Mouse (Mus musculus): Measurements from ENCODE around the gene Slc8b1.

The Slc8b1 gene

DNA sequence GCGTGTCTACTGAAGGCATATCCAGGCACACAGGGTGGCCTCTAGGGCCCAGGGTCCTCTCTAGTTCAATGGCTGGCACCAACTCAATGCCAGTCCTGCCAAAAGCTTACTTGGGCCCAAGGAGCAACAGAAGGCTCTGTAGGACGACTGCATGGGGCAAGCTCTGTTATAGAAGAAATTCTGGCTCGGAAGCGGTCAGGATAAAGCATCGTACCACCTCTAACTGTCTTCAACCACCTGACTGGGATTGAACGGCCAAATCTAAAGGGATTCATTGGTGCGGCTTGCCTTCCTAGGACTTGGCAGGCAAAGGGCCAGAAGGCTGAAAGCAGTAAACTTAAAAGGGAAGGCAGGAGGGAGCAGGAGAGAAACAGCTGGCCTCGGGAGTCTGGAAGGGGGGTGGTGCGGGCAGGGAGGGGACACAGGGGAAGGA, 57.4 kb downstream of the Slc8b1 start:
- peak; percentile 70 for DNase-seq (ENCODE audit: low spot score)

DNA sequence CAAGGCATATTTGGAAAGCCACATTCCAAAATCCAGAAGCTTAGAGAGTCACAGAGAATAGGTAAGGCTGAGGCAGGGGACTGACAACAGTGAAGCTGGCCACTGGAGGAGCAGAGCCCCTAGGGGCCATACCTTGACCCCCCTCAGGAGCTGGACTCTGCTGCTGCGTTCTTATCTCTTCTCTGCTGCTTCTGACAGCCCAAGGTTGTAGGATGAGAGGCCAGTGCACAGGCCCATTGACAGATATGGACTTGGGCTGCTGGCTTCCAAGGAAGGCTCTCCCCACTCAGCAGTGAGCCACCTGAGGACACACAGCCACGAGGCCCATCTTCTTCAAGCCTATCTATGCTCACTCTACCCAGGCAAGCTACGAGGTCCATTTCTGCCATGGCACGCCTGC, 58.0 kb downstream of the Slc8b1 start:
- no peak for DNase-seq (ENCODE audit: low spot score)

DNA sequence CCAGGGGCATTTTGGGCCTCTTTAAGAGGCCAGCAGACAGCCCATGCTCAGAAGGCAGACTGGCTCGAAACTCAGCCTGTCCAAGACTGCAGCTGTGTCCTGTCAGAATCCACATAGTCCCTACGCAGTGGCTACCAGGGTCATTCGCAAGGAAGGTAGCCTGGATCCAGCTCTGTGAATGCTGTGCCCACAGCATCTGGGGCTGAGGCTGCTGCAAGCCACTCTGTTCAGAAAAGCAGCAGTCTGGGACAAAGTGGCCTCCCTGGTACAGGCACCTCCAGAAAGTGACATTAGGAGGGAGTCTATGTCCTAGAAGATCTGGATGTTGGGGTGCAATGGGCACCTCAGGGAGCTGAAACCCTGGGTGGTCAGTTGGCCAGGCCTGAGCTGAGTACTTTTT, 58.8 kb downstream of the Slc8b1 start:
- no peak for DNase-seq (ENCODE audit: low spot score)

DNA sequence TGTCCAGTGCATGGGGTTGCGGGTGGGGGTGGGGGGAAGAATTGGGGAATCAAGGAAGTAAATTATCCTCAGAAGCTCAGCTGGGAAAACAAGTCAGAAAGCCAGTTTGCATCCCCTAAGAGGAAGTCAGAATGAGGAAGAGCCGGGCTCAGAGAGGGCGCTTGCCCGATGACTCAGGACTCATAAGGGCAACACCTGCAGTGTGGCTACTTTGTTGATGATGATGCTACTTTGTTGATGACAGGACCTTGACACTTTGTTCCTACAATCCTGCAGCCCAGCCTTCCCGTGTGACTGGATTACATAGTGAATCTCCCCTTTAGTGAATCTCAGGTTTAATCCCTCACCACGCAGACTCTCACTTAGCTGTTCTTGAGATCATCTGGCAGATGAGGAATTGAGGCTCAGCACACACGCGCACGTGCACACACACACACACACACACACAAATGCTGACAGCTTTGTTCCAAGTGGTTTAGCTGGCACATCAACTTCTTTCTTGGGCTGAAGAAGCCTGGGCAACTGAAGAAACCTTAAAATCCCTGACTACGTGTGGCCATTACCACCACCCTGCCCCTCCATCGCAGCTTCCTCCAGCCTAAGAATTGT, 59.4 kb downstream of the Slc8b1 start:
- DNase-seq (ENCODE audit: low spot score) = no peak

DNA sequence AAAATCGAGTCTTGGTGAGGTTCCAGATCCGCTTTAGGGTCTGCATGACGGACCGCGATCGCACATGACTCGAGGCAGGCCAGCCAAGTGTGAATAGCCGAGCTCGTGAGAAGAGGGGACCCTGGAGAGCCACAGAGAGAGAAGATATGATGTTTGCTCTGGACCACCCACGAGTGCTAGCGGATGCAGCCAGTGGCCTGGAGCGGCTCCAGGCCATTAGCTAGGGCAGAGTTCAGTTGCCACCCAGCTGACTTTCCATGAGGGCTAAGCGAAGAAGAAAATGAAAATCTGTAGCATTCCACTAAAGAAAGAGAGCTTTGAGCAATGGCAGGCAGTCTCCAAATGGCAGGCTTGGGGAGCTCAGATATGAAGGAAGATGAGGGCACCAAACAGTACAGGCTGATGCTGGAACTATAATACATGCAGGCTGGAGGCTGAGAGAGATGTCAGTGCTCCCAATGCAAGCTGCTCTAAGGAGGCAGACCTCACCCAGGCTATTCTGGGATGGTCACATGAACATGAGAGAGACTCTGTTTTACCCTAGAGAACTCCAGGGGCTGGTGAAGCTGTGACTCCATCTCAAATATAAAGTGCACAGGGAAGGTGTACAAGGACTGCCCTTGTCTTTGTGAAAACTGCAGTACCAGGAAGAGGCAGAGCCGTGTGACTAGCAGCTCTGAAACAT, 60.2 kb downstream of the Slc8b1 start:
- DNase-seq (ENCODE audit: low spot score) = peak; percentile 64

DNA sequence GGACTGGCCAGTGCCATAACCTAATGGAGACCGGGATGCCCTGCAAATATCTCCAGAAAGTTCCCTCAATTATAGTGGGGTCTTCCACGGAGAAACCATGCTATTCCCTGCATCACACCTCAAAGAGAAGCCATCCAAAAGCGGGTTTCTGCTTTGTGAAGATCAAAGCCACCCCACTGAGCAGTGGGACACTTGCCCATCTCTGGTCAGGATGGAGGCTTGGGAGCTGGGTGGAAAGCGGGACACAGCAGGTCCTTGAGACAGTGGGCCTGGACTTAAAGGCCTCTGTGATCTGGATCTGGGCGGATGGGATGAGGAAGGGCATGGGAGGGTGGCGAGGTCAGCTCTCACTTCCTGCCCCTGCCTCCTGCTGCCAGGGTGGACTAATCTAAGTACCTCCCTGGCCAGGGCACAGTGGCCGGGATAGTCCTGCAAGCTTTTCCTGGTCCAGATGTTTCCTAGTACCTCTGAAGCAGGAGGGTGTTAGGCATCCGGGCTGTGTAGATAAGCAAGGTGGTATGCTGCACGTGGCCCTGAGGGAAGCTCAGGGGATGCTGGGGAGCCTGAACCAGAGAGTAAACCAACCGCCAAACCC, 63.6 kb downstream of the Slc8b1 start:
- no peak for DNase-seq (ENCODE audit: low spot score)

DNA sequence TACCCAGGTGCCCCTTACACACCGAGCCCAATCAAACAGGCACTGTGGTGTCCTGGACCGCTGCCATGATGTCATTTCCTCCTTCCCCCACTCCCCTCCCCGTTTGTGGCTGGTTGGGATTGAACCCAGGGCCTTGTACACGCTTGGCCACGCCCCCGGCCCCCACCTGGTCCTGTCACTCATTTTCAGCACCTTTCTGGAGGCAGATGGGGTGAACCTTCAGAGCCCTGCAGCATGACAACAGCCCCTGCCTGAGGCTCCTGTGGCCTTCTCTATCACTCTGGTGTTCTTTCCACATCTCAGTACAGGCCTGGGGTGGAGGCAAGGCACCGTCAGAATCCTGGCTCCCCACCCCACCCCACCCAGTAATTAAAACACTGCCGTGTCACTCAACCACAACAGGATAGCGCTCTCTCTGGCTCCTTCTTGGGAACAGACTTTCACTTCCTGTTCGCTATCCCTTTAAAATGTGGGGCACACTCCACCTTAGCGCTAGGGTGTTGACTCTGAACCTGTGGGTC, 65.9 kb downstream of the Slc8b1 start:
- DNase-seq (ENCODE audit: low spot score) = no peak

DNA sequence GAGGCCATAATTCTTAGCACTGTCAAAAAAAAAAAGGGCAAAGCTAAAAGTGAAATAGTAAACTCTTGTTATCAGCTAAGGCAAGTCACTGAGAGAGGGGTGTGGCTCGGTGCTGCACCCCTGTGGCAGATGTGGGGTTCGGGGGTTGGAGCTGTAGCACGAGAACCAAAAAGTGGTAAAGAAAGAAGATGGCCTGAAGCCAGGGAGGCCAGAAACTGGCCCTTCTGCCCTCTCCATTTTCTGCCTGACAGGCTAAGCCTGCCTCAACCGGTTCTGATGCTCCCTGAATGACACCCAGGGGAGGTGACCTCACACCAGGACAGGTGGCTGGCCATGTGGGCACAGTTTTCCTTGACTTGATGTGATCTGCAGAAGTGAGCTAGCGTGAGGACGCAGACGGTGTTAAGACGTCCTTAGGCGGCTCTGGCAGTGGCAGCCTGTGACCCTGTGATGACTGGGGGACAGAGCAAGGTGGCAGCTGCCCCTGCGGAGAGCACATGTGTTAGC, 67.0 kb downstream of the Slc8b1 start:
- peak; percentile 54 for DNase-seq (ENCODE audit: low spot score)

DNA sequence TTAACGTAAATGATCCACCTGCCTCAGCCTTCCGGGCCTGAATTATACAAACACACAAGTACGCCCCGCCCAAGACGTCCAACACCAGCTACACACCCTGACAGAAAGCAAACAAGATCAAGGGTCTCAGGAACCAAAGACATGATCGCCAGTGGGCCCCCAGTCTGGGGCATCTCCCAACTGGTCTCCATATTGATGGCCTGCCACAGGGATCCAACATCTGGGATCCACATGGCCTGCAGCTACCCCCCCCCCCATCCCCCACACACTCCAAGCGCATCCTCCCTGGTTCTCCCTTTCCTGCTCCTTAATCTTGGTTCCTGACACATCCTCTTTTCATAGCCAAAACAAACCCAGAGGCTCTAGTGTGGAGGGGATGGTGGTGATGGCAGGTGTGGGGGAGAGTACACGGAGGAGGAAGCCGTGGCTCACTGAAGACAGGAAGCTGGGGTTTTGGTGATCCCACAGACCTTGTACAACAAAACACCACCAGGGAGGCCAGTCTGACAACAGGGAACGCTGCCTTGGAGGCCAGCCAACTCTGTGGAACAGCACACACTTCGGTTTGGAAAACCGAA, 67.6 kb downstream of the Slc8b1 start:
- peak; percentile 57 for DNase-seq (ENCODE audit: low spot score)

DNA sequence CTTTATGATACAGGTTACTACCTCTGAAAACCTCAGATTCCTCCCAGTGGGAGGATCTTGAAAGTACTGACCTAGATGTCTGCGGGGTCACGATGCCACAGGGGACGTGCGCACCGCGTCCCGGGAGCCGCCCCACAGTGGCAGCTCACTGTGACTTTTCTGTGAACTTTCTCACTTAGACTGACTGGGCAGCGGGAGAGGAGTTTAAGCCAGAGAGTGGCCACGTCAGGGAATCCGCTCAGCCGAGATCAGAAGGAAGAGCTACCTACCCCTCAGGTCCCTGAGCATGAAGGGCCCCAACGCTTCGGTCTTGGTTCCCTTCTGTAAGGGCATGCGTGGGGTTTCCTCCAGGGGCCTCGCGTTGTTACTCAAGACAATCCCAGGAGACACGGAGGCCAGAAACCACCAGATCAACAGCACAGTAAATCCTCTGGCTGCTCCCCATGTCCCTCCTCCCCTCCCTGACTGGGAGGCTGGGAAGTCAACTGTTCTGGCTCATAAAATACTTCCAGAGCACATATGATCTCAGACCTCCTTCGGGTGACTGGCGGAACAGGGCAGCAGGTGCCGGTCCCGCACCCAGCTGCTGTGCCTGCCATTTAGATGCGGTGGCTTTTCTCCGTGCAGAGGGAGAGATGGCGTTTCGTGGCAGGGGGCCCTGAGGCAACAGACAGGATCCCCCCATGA, 68.4 kb downstream of the Slc8b1 start:
- peak; percentile 90 for DNase-seq (ENCODE audit: low spot score)

DNA sequence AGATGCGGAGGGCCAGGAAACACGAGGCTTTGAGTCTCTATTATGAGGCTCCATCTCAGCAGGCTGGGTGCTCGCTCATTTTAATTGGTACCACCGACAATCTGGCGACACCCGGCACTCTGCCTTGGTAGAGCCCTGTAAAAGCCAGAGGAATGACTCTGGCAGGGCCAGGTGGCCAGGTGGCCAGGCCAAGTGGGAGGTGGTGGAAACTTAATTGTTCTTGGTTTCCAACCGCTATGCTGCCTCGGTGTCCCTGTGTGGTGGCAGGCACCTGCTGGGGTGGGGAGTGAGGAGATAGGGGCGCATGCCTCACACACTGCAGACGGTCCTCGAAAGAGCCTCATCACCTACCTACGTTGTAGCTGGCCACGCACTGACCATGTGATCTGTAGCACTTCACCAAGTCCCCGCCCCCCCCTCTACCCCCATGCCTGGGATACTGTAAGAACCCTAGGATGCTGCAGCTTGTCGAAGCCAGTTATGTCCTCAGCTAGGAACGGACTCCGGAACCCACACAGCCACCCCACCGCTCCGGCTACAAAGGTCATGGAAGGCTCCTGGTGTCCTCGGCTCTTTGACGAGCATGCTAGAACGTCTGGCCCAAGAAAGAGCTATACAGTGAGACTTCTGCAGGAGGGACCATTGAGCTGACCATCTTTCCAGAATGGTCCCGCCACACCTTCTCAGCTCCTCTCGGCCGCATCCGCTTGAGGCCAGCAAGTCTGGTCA, 69.1 kb downstream of the Slc8b1 start:
- no peak for DNase-seq (ENCODE audit: low spot score)

DNA sequence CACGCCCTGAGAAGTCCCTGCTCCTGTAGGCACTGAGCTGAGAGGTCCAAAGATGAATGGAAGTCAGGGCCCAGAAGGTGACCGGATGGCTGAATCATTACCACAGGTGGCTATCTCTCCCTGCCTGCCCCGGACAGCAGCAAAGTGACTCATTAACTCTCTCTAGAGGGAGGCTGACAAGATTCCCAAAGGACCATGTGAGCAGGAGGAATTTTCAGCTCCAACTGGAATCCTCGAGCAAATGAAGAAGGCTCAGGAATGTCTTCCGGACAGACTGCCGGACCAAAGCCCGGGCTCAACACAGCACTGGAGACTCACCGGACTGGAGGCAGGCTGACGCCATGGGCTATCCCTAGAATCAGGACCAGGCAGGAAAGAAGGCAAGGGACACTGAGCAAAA, 71.0 kb downstream of the Slc8b1 start:
- DNase-seq (ENCODE audit: low spot score) = no peak

DNA sequence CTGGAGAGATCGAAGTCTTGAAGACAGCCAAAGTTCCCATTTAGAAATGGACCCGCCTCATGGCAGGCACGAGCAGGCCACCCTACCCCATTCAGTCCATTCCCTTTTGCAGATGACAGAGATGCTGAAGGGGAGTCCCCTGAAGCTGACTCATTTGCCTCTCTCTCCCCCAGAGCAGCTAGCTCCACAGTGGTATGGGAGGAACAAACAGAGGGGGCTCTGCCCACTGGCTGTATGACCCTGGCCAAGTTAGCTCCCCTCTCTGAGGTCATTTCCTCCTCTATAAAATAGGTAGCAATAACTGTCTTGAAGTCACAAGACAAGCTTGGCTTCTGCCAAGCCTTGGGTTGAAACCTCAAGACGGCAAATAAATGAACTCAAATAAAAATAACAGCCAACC, 72.5 kb downstream of the Slc8b1 start:
- no peak for DNase-seq (ENCODE audit: low spot score)

Data from adipocyte (in vitro differentiated cells).